Mouse (Mus musculus): ENCODE data around the gene Snca. TPM values are rescaled to one million over a fixed set of nuclear protein-coding genes. Genes with fewer than 3 reads are reported as not detected.

Snca gene
- 67.6 and 75.6 TPM in 2 replicates for polyA plus RNA-seq (2012; rRNA removed)

DNA sequence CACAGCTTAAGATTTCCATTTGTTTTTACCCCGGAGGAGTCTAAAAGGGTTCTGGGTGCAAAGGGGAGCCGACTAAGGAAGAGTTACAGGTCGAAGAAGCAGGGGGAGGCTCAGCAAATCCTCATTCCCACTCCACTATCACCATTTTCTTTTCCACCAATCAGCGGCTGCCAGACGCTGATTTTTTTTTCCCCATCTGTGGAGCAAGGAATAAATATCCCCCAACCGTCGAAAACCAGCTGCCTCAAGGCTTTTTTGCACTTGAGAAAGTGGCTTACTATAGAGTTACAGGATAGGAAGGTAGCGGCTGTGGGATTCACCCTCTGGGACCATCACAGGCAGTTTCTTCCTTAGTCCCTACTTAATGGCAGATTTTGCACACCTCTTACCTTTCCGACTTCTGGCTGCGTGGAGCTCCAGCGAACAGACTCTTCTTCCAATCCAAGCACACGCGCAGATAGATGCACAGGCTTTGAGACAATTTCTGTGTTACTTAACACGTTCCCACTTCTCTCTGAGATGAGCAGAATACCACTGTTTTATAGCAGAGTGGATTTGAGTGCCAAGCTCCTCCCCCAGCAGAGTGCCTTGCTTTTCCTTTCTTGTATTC, at the start of gene Snca:
Gene Snca, minus strand, starts transcription at position 574 of the 610 bp plus-strand sequence.

Other genes with a start within 250 kb of the Snca start
- 2.1 and 2.7 TPM in 2 replicates for gene Mmrn1, start 95.1 kb upstream of the Snca start, polyA plus RNA-seq (2012; rRNA removed)